Mouse (Mus musculus): ENCODE data around the gene Ptpn3. TPM values are rescaled to one million over a fixed set of nuclear protein-coding genes. Genes with fewer than 3 reads are reported as not detected.

The Ptpn3 gene
- polyA plus RNA-seq, 1 experiment from 2014 or later, result 5.5 TPM

- Histone ChIP-seq H3K27me3 (ENCODE audit: control insufficient read depth, insufficient read depth, low read length) (no peaks in the 10 kb centered on the region), H3K9ac (no peak overlapping the region), H3K36me3 (replicated peaks; ENCODE audit: control insufficient read depth, insufficient read depth) (no peaks in the 10 kb centered on the region), H3K9me3 (ENCODE audit: control insufficient read depth, low read length) (no peaks in the 10 kb centered on the region), H3K4me1 (replicated peaks; ENCODE audit: control insufficient read depth, insufficient read depth, low read length) (no peaks in the 10 kb centered on the region), H3K4me3 (replicated peaks; ENCODE audit: low read length) (no peak overlapping the region), H3K27ac (no peak overlapping the region), H3K4me2 (replicated peaks) (no peak overlapping the region)
- 40% methylated on average over 23 of the region's 23 CpGs for WGBS
- DNase-seq (ENCODE audit: low spot score) (peak; percentile 60), ATAC-seq (ENCODE audit: low FRiP score) (no peak)
These were observed 19.1 kb upstream of the Ptpn3 start for GRCm38 (mm10) chr4:57320606-57321327.

- Histone ChIP-seq H3K27ac (no peak overlapping the region), H3K4me3 (replicated peaks; ENCODE audit: low read length) (no peak overlapping the region), H3K36me3 (replicated peaks; ENCODE audit: control insufficient read depth, insufficient read depth) (no peaks in the 10 kb centered on the region), H3K4me1 (replicated peaks; ENCODE audit: control insufficient read depth, insufficient read depth, low read length) (no peaks in the 10 kb centered on the region), H3K9me3 (ENCODE audit: control insufficient read depth, low read length) (no peaks in the 10 kb centered on the region), H3K4me2 (replicated peaks) (no peak overlapping the region), H3K27me3 (ENCODE audit: control insufficient read depth, insufficient read depth, low read length) (no peaks in the 10 kb centered on the region), H3K9ac (no peak overlapping the region)
- ATAC-seq (ENCODE audit: low FRiP score) (peak; percentile 24; the same call in 1 of the 2 replicates), DNase-seq (ENCODE audit: low spot score) (no peak)
- WGBS, result 42% methylated on average over 10 of the region's 10 CpGs
These were observed 17.0 kb upstream of the Ptpn3 start for GRCm38 (mm10) chr4:57318525-57319212.

- no peak overlapping the region for H3K4me3 ChIP-seq (replicated peaks; ENCODE audit: low read length)
- DNase-seq (ENCODE audit: low spot score) (no peak), ATAC-seq (ENCODE audit: low FRiP score) (no peak)
- H3K4me1 ChIP-seq (replicated peaks; ENCODE audit: control insufficient read depth, insufficient read depth, low read length), result no peaks in the 10 kb centered on the region
- H3K9ac ChIP-seq, result no peak overlapping the region
- H3K4me2 ChIP-seq (replicated peaks), result no peak overlapping the region
- WGBS, result 87% methylated on average over 8 of the region's 8 CpGs
- no peaks in the 10 kb centered on the region for H3K27me3 ChIP-seq (ENCODE audit: control insufficient read depth, insufficient read depth, low read length)
- no peaks in the 10 kb centered on the region for H3K9me3 ChIP-seq (ENCODE audit: control insufficient read depth, low read length)
- no peaks in the 10 kb centered on the region for H3K36me3 ChIP-seq (replicated peaks; ENCODE audit: control insufficient read depth, insufficient read depth)
- H3K27ac ChIP-seq, result no peak overlapping the region
These were observed 10.9 kb upstream of the Ptpn3 start for GRCm38 (mm10) chr4:57312256-57313166.

DNA sequence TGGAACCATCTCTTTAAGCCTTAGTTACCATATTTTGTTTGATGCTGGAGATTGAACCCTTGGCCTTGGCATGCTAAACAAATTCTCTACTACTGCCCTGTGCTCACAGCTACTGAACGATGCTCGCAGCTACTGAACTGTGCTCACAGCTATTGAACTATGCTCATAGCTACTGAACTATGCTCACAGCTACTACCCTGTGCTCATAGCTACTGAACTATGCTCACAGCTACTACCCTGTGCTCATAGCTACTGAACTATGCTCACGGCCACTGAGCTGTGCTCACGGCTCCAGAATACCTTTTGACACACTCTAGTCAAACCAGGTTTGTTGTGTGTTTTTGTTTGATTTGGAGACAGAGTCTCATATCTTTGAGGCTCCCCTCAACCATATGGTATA lies 10.1 kb upstream of the Ptpn3 start:
- WGBS, result 92% methylated on average over 4 of the region's 4 CpGs
- no peak overlapping the region for H3K9ac ChIP-seq
- no peak for ATAC-seq (ENCODE audit: low FRiP score)

GRCm38 (mm10) chr4:57308214-57309000 lies 6.8 kb upstream of the Ptpn3 start:
- no peaks in the 10 kb centered on the region for H3K36me3 ChIP-seq (replicated peaks; ENCODE audit: control insufficient read depth, insufficient read depth)
- no peak for DNase-seq (ENCODE audit: low spot score)
- H3K9me3 ChIP-seq (ENCODE audit: control insufficient read depth, low read length), result no peaks in the 10 kb centered on the region
- peak overlapping the region; percentile 13 for H3K4me2 ChIP-seq (replicated peaks)
- WGBS, result 48% methylated on average over 26 of the region's 26 CpGs
- no peaks in the 10 kb centered on the region for H3K4me1 ChIP-seq (replicated peaks; ENCODE audit: control insufficient read depth, insufficient read depth, low read length)
- H3K9ac ChIP-seq, result no peak overlapping the region
- ATAC-seq (ENCODE audit: low FRiP score), result no peak
- H3K27me3 ChIP-seq (ENCODE audit: control insufficient read depth, insufficient read depth, low read length), result no peaks in the 10 kb centered on the region; the same call in 1 of the 2 replicates
- no peak overlapping the region for H3K4me3 ChIP-seq (replicated peaks; ENCODE audit: low read length)
- H3K27ac ChIP-seq, result no peak overlapping the region

More for the DNA sequence above, 10.1 kb upstream of the Ptpn3 start:
- Histone ChIP-seq H3K36me3 (replicated peaks; ENCODE audit: control insufficient read depth, insufficient read depth) (no peaks in the 10 kb centered on the region), H3K27me3 (ENCODE audit: control insufficient read depth, insufficient read depth, low read length) (no peaks in the 10 kb centered on the region), H3K9me3 (ENCODE audit: control insufficient read depth, low read length) (no peaks in the 10 kb centered on the region), H3K27ac (no peak overlapping the region), H3K4me2 (replicated peaks) (no peak overlapping the region), H3K4me1 (replicated peaks; ENCODE audit: control insufficient read depth, insufficient read depth, low read length) (no peaks in the 10 kb centered on the region), H3K4me3 (replicated peaks; ENCODE audit: low read length) (no peak overlapping the region)
- DNase-seq (ENCODE audit: low spot score), result no peak

DNA sequence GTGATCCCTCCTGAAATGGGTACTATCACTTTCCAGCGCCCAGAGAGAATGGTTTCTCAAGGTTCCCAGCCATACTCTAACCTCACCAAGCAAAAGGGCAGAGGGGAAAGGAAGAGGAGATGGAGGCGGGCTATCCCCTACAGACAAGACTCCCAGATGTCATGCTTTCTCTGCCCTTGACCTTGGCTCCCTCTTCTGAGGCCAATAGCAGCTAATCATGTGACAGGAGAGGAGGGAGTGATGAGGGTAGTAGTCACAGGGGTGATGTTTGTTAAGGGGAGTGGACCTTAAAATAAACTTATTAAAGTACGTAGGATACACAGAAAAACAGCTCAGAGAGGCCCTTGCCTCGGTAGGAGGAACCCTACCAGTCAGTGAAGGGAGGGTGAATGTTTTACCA lies 6.1 kb upstream of the Ptpn3 start:
- ATAC-seq (ENCODE audit: low FRiP score), result no peak
- no peaks in the 10 kb centered on the region for H3K9me3 ChIP-seq (ENCODE audit: control insufficient read depth, low read length)
- no peaks in the 10 kb centered on the region for H3K4me1 ChIP-seq (replicated peaks; ENCODE audit: control insufficient read depth, insufficient read depth, low read length)
- H3K27me3 ChIP-seq (ENCODE audit: control insufficient read depth, insufficient read depth, low read length), result no peaks in the 10 kb centered on the region; the same call in 1 of the 2 replicates
- no peak overlapping the region for H3K9ac ChIP-seq
- H3K27ac ChIP-seq, result no peak overlapping the region
- no peak for DNase-seq (ENCODE audit: low spot score)
- H3K4me3 ChIP-seq (replicated peaks; ENCODE audit: low read length), result no peak overlapping the region
- no peaks in the 10 kb centered on the region for H3K36me3 ChIP-seq (replicated peaks; ENCODE audit: control insufficient read depth, insufficient read depth)
- no peak overlapping the region for H3K4me2 ChIP-seq (replicated peaks)
- 82% methylated on average over 4 of the region's 4 CpGs for WGBS

DNA sequence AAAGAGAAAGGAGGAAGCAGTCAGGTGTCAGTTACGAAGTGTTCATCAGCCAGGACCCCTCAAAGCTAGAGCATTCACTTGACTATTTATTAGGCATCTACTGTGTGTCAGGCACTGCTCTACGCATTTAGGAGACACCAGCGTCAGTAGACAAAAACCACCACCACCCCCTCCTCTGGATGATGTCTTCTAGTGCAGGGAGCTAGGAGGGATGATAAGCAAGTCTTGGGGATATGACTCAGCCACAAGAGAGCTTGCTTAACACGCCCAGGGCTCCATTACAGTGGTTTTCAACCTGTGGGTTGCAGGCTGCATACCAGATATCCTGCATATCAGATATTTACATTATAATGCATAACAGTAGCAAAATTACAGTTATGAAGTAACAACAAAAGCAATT lies 4.6 kb upstream of the Ptpn3 start:
- no peaks in the 10 kb centered on the region for H3K4me1 ChIP-seq (replicated peaks; ENCODE audit: control insufficient read depth, insufficient read depth, low read length)
- H3K9me3 ChIP-seq (ENCODE audit: control insufficient read depth, low read length), result no peaks in the 10 kb centered on the region
- no peak overlapping the region for H3K9ac ChIP-seq
- ATAC-seq (ENCODE audit: low FRiP score) (no peak), DNase-seq (ENCODE audit: low spot score) (no peak)
- peaks cover 4% of the 10 kb centered on the region; the same call in 1 of the 2 replicates for H3K27me3 ChIP-seq (ENCODE audit: control insufficient read depth, insufficient read depth, low read length)
- H3K27ac ChIP-seq, result no peak overlapping the region; the same call in 1 of the 2 replicates
- H3K4me3 ChIP-seq (replicated peaks; ENCODE audit: low read length), result no peak overlapping the region
- H3K4me2 ChIP-seq (replicated peaks), result no peak overlapping the region
- H3K36me3 ChIP-seq (replicated peaks; ENCODE audit: control insufficient read depth, insufficient read depth), result no peaks in the 10 kb centered on the region
- 87% methylated on average over 4 of the region's 4 CpGs for WGBS

- no peaks in the 10 kb centered on the region for H3K36me3 ChIP-seq (replicated peaks; ENCODE audit: control insufficient read depth, insufficient read depth)
- ATAC-seq (ENCODE audit: low FRiP score), result no peak
- H3K4me2 ChIP-seq (replicated peaks), result no peak overlapping the region
- 41% methylated on average over 7 of the region's 7 CpGs for WGBS
- no peak overlapping the region for H3K4me3 ChIP-seq (replicated peaks; ENCODE audit: low read length)
- no peak overlapping the region for H3K9ac ChIP-seq
- H3K4me1 ChIP-seq (replicated peaks; ENCODE audit: control insufficient read depth, insufficient read depth, low read length), result peaks cover 5% of the 10 kb centered on the region; the same call in 1 of the 2 replicates
- H3K27ac ChIP-seq, result no peak overlapping the region
- DNase-seq (ENCODE audit: low spot score), result no peak
- peaks cover 6% of the 10 kb centered on the region; the same call in 1 of the 2 replicates for H3K27me3 ChIP-seq (ENCODE audit: control insufficient read depth, insufficient read depth, low read length)
- H3K9me3 ChIP-seq (ENCODE audit: control insufficient read depth, low read length), result no peaks in the 10 kb centered on the region
These were observed 4.0 kb upstream of the Ptpn3 start for GRCm38 (mm10) chr4:57305644-57306043.
